Mouse (Mus musculus) lung, adult 2 months (tissue): ENCODE data around the gene Cort.

Source experiments
- CTCF ChIP-seq: fragments of 200-500 bp; IDR thresholded peaks from 2 replicates; pipeline ENCODE4 v1.5.1; 2011; ENCODE audit warnings: mild to moderate bottlenecking, low read length, control low read depth; ENCODE audit not compliant: insufficient read depth
- POLR2A ChIP-seq: fragments of 200-500 bp; IDR thresholded peaks from 2 replicates; pipeline ENCODE4 v1.6.1; 2011; ENCODE audit warnings: low read depth, mild to moderate bottlenecking, control low read depth, low read length, borderline replicate concordance; ENCODE audit errors: extremely low read depth

DNA sequence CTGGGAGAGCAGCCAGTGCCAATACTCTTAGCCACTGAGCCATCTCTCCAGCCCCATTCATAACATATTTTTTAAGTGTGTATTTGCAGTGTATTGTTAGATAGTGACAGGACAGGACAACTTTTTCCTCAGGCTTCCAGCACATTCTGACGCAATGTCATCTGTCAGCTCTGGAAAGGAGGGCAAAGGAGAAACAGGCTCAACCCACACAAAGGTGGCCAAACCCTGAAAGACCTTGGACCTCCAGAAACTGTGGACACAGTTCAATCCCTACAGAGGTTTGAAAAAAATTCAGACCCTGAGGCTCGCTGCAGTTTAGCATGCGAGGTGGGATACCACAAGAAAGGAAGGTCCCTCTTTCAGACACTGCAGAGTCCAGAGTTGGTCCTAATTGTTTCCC lies 28.6 kb downstream of the Cort start:
- TF ChIP-seq POLR2A: no peak
- TF ChIP-seq CTCF: no peak
